Mouse (Mus musculus): ENCODE results near the gene Ampd2. TPM values are rescaled to one million over a fixed set of nuclear protein-coding genes. Genes with fewer than 3 reads are reported as not detected.

The Ampd2 gene
- total and polyA plus RNA-seq, 3 experiments = 28.3 to 85.9 (median 55.8) TPM

DNA sequence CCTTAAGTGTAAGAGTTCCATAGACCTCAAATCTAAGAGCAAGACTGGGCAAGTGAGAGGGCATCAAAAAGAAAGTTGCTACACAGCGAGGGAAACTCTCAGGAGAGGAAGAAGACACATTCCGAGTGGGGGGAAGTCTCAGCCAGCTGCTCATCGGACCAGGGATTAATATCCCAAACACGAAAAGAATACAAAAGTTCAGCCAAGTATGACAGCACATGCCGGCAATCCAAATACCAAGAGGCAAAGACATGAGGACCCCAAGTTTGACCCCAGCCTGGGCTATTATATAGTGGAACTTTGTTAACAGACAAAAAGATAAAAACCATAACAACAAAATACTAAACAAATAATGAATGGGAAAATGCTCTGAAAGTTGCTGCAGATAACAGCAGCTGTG lies 53.3 kb downstream of the Ampd2 start:
- DNase-seq (ENCODE audit: extremely low read depth) = no peak
- no peak for TF ChIP-seq MEF2A (IDR thresholded peaks at IDR 0.05; ENCODE audit: borderline replicate concordance, low read depth, low read length)
- H3K4me1 ChIP-seq (ENCODE audit: control insufficient read depth in 1 of 2, insufficient read depth in 2 of 2) = no peaks in the 10 kb centered on the region
- H3K4me3 ChIP-seq (replicated peaks in 1 of 3; ENCODE audit: low read depth in 2 of 3, low read length in 2 of 3, poor library complexity in 1 of 3) = no peak overlapping the region
- peaks cover 13% of the 10 kb centered on the region for H3K27me3 ChIP-seq (replicated peaks)
- H3K9me3 ChIP-seq (replicated peaks; ENCODE audit: low read length) = no peaks in the 10 kb centered on the region
- H3K36me3 ChIP-seq (replicated peaks in 1 of 2; ENCODE audit: control insufficient read depth in 1 of 2, insufficient read depth in 1 of 2, low read length in 1 of 2) = no peaks in the 10 kb centered on the region
- no peak overlapping the region for H3K4me2 ChIP-seq (ENCODE audit: insufficient read depth, low read depth, poor library complexity, severe bottlenecking)
- H3K27ac ChIP-seq (ENCODE audit: insufficient read depth, low read depth) = no peak overlapping the region
- dilution Hi-C loops (cut with MboI; ENCODE audit: extremely low pct_ligation_motif_present, extremely low pct_unique_long_range_greater_than_20kb, low sequenced_read_pairs) (no loop called here), in situ Hi-C loops (cut with MboI; ENCODE audit: low pct_ligation_motif_present, low pct_unique_long_range_greater_than_20kb, low sequenced_read_pairs) (no loop called here)
- no peaks in the 10 kb centered on the region for H3K79me2 ChIP-seq (replicated peaks; ENCODE audit: control insufficient read depth, extremely low read depth, insufficient read depth, poor library complexity, severe bottlenecking)
- no peak overlapping the region for H3K9ac ChIP-seq (ENCODE audit: insufficient read depth, low read depth)

DNA sequence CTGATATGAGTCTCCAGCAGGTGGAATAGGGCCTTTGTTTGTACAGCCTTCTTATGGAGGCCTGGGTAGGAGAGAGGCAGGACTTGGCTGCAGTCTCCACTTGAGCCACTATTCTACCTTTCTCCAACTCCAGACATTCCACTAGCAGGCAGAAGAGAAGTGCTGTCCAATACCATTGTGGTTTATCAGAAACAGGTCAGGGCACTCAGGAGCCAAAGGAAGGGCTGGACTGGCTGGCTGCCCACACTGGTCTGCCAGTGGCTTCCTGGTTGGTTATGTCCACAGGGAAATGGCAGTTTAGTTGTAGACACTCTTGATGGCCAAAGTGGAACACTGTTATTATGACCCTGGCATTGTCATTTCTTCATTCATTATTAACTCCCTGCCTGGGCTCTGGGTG lies 54.3 kb downstream of the Ampd2 start:
- H3K27ac ChIP-seq (ENCODE audit: insufficient read depth, low read depth) = no peak overlapping the region
- H3K4me3 ChIP-seq (replicated peaks in 1 of 3; ENCODE audit: low read depth in 2 of 3, low read length in 2 of 3, poor library complexity in 1 of 3) = no peak overlapping the region
- H3K4me1 ChIP-seq (ENCODE audit: control insufficient read depth in 1 of 2, insufficient read depth in 2 of 2) = no peaks in the 10 kb centered on the region
- dilution Hi-C loops (cut with MboI; ENCODE audit: extremely low pct_ligation_motif_present, extremely low pct_unique_long_range_greater_than_20kb, low sequenced_read_pairs) (no loop called here), in situ Hi-C loops (cut with MboI; ENCODE audit: low pct_ligation_motif_present, low pct_unique_long_range_greater_than_20kb, low sequenced_read_pairs) (no loop called here)
- no peak for TF ChIP-seq MAZ (IDR thresholded peaks at IDR 0.05; ENCODE audit: low read depth, low read length)
- no peak for TF ChIP-seq ELF1 (IDR thresholded peaks at IDR 0.05; ENCODE audit: low read depth, low read length)
- no peak for TF ChIP-seq CHD1 (IDR thresholded peaks at IDR 0.05; ENCODE audit: low read depth, low read length)
- TF ChIP-seq POLR2A (IDR thresholded peaks at IDR 0.05; ENCODE audit: low read depth, low read length) = no peak
- TF ChIP-seq UBTF (IDR thresholded peaks at IDR 0.05; ENCODE audit: low read depth, low read length) = no peak
- TF ChIP-seq EP300 (IDR thresholded peaks at IDR 0.05; ENCODE audit: low read length) = no peak
- TF ChIP-seq PAX5 (IDR thresholded peaks at IDR 0.05; ENCODE audit: low read length) = no peak
- TF ChIP-seq SMC3 (IDR thresholded peaks at IDR 0.05; ENCODE audit: low read depth, low read length) = no peak
- peaks cover 13% of the 10 kb centered on the region for H3K27me3 ChIP-seq (replicated peaks)
- H3K36me3 ChIP-seq (replicated peaks in 1 of 2; ENCODE audit: control insufficient read depth in 1 of 2, insufficient read depth in 1 of 2, low read length in 1 of 2) = no peaks in the 10 kb centered on the region
- no peak for DNase-seq (ENCODE audit: extremely low read depth)
- no peaks in the 10 kb centered on the region for H3K9me3 ChIP-seq (replicated peaks; ENCODE audit: low read length)
- H3K79me2 ChIP-seq (replicated peaks; ENCODE audit: control insufficient read depth, extremely low read depth, insufficient read depth, poor library complexity, severe bottlenecking) = no peaks in the 10 kb centered on the region
- H3K4me2 ChIP-seq (ENCODE audit: insufficient read depth, low read depth, poor library complexity, severe bottlenecking) = no peak overlapping the region
- H3K9ac ChIP-seq (ENCODE audit: insufficient read depth, low read depth) = no peak overlapping the region

DNA sequence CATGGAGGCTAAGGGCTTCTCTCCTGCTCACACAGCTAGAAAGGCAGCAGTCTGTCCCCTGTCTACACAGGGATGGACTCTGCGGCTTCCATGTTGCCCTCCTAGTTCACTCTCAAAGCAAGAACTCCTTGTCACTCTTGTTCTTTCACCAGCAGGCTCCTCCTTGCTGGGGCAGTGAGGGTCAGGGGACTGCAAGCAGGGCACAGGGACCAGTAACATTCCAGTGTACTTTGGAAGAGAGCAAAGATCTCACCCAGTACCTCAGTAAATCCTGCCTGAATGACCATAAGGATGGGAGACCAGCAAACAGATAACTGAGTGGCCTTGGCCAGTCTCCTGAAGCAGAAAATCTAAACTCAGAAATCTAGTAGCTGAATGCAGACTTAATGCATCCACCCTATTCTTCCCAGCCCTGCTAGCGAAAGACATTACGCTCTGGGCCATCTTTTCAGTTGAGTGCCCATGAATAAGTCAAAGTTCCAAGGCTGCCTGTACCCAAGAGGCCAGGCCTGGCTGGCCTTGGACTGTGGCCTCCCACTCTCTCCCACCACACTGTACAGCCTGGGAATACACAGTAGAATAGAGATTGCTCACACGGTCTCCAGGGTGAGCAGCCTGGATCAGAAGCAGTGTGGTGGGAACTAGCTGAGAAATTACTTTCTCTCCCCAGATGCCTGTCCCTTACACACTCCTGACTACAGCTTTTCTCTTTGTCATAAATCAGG lies 57.6 kb downstream of the Ampd2 start:
- Histone ChIP-seq H3K27ac (ENCODE audit: insufficient read depth, low read depth) (no peak overlapping the region), H3K4me2 (ENCODE audit: insufficient read depth, low read depth, poor library complexity, severe bottlenecking) (no peak overlapping the region), H3K27me3 (replicated peaks) (peaks cover 11% of the 10 kb centered on the region), H3K9ac (ENCODE audit: insufficient read depth, low read depth) (no peak overlapping the region), H3K4me1 (ENCODE audit: control insufficient read depth in 1 of 2, insufficient read depth in 2 of 2) (no peaks in the 10 kb centered on the region; a peak in 1 of 4 replicates), H3K36me3 (replicated peaks in 1 of 2; ENCODE audit: control insufficient read depth in 1 of 2, insufficient read depth in 1 of 2, low read length in 1 of 2) (no peaks in the 10 kb centered on the region), H3K79me2 (replicated peaks; ENCODE audit: control insufficient read depth, extremely low read depth, insufficient read depth, poor library complexity, severe bottlenecking) (no peaks in the 10 kb centered on the region), H3K9me3 (replicated peaks; ENCODE audit: low read length) (no peaks in the 10 kb centered on the region), H3K4me3 (replicated peaks in 1 of 3; ENCODE audit: low read depth in 2 of 3, low read length in 2 of 3, poor library complexity in 1 of 3) (no peak overlapping the region)
- in situ Hi-C loops (cut with MboI; ENCODE audit: low pct_ligation_motif_present, low pct_unique_long_range_greater_than_20kb, low sequenced_read_pairs) (no loop called here), dilution Hi-C loops (cut with MboI; ENCODE audit: extremely low pct_ligation_motif_present, extremely low pct_unique_long_range_greater_than_20kb, low sequenced_read_pairs) (no loop called here)
- TF ChIP-seq POLR2A (IDR thresholded peaks at IDR 0.05; ENCODE audit: low read depth, low read length) (no peak), TCF12 (IDR thresholded peaks at IDR 0.05; ENCODE audit: low read depth, low read length) (no peak), ZMIZ1 (IDR thresholded peaks at IDR 0.05; ENCODE audit: low read depth, low read length) (no peak), MEF2A (IDR thresholded peaks at IDR 0.05; ENCODE audit: borderline replicate concordance, low read depth, low read length) (no peak), CHD1 (IDR thresholded peaks at IDR 0.05; ENCODE audit: low read depth, low read length) (no peak), MAZ (IDR thresholded peaks at IDR 0.05; ENCODE audit: low read depth, low read length) (no peak), JUND (conservative IDR thresholded peaks at IDR 0.05; ENCODE audit: low read depth, low read length) (no peak), SMC3 (IDR thresholded peaks at IDR 0.05; ENCODE audit: low read depth, low read length) (no peak)
- DNase-seq (ENCODE audit: extremely low read depth) = no peak

Data from CH12.LX (cell line).